Mouse (Mus musculus) bone marrow macrophage, adult 2 months (primary cell): ENCODE measurements at regions not wholly inside any gene's neighbourhood (a gene's known extent, or its start where the extent isn't known, plus 50 kb on each side); places are given as distances from the start of the nearest gene placed in this dataset.

Experiments
- CTCF ChIP-seq: IDR thresholded peaks from 2 replicates; pipeline ENCODE4 v1.5.1; 2012; ENCODE audit warnings: low read depth, mild to moderate bottlenecking, low read length, moderate library complexity
- POLR2A ChIP-seq: IDR thresholded peaks from 2 replicates; pipeline ENCODE4 v1.6.1; 2012; ENCODE audit warnings: mild to moderate bottlenecking, low read depth, low read length, borderline replicate concordance

GRCm38 (mm10) chr10:96755674-96756073 is 138.9 kb downstream of the Btg1 start:
- no peak for TF ChIP-seq CTCF
- TF ChIP-seq POLR2A = no peak
